12 mouse cellular contexts compared by ENCODE assay signal in genomic region chr1:171066583-171066982, GRCm38 (mm10). TPM values are rescaled to one million over a fixed set of nuclear protein-coding genes. Genes with fewer than 3 reads are reported as not detected.
A peak's percentile ranks its signal among the peaks of the same experiment; 100 is the strongest.
DNase-seq lines count a peak whose midpoint lies in the region; ATAC-seq and TF ChIP-seq lines count a peak whose summit lies in the region.
"Not testable (repeated sequence)": the region's sequence is repeated elsewhere in the genome, so short reads cannot be mapped to it uniquely, and the experiment has no call there.
"Had no signal": no experiment of that assay in that cellular context is flagged by ENCODE, and none has a peak within 500 bp of the region (broad histone marks: within the 10 kb centered on the region; RNA-seq: fewer than 3 reads in every experiment).

No protein-coding gene starts in this region.

- peaks cover 51% of the 10 kb centered on the region for H3K27me3 ChIP-seq in forebrain, embryonic 13.5 days
- peaks cover 44% of the 10 kb centered on the region for H3K27me3 ChIP-seq in heart, embryonic 15.5 days
- peaks cover 19% of the 10 kb centered on the region for H3K27me3 ChIP-seq in intestine, embryonic 16.5 days (replicated peaks; ENCODE audit: control insufficient read depth, insufficient read depth, low read length)
- H3K27me3 ChIP-seq in limb, embryonic 14.5 days (ENCODE audit: control insufficient read depth, insufficient read depth, low read length): peaks cover 39% of the 10 kb centered on the region
- peaks cover 29% of the 10 kb centered on the region for H3K27me3 ChIP-seq in lung, embryonic 14.5 days (ENCODE audit: insufficient read depth, low read length)
- peaks cover 36% of the 10 kb centered on the region for H3K27me3 ChIP-seq in midbrain, embryonic 14.5 days (ENCODE audit: control insufficient read depth, insufficient read depth, low read length)
- H3K27me3 ChIP-seq in stomach, embryonic 15.5 days (replicated peaks): peaks cover 29% of the 10 kb centered on the region

- 14% methylated on average over 3 of the region's 10 CpGs for WGBS in forebrain, embryonic 13.5 days
- WGBS in heart, embryonic 15.5 days: 39% methylated on average over 4 of the region's 10 CpGs
- WGBS in intestine, embryonic 16.5 days: 25% methylated on average over 2 of the region's 10 CpGs
- WGBS in limb, embryonic 14.5 days: 23% methylated on average over 2 of the region's 10 CpGs
- WGBS in lung, embryonic 14.5 days: 24% methylated on average over 2 of the region's 10 CpGs
- 23% methylated on average over 2 of the region's 10 CpGs for WGBS in midbrain, embryonic 14.5 days
- 16% methylated on average over 4 of the region's 10 CpGs for WGBS in stomach, embryonic 15.5 days

- H3K36me3 ChIP-seq in forebrain, embryonic 13.5 days (ENCODE audit: poor library complexity, severe bottlenecking); heart, embryonic 15.5 days; intestine, embryonic 16.5 days (ENCODE audit: control insufficient read depth, insufficient read depth, low read length); limb, embryonic 14.5 days (ENCODE audit: control insufficient read depth, insufficient read depth, low read length); lung, embryonic 14.5 days (ENCODE audit: insufficient read depth); midbrain, embryonic 14.5 days (ENCODE audit: control insufficient read depth, insufficient read depth, low read length); stomach, embryonic 15.5 days: not testable (repeated sequence)

- H3K9me3 ChIP-seq in forebrain, embryonic 13.5 days (replicated peaks); heart, embryonic 15.5 days (replicated peaks); intestine, embryonic 16.5 days (ENCODE audit: control insufficient read depth, low read length); limb, embryonic 14.5 days (ENCODE audit: control insufficient read depth, low read length); lung, embryonic 14.5 days (ENCODE audit: low read depth, low read length); midbrain, embryonic 14.5 days (ENCODE audit: control insufficient read depth, low read length); stomach, embryonic 15.5 days: not testable (repeated sequence)

- not testable (repeated sequence) for H3K4me1 ChIP-seq in forebrain, embryonic 13.5 days; intestine, embryonic 16.5 days (ENCODE audit: control insufficient read depth, insufficient read depth, low read length); limb, embryonic 14.5 days (ENCODE audit: control insufficient read depth, insufficient read depth, low read length); lung, embryonic 14.5 days (ENCODE audit: insufficient read depth); midbrain, embryonic 14.5 days (ENCODE audit: control insufficient read depth, insufficient read depth, low read length); stomach, embryonic 15.5 days
- peaks cover 10% of the 10 kb centered on the region for H3K4me1 ChIP-seq in heart, embryonic 15.5 days (replicated peaks)

- not testable (repeated sequence) for DNase-seq in limb, embryonic 14.5 days (ENCODE audit: low spot score); lung, embryonic 14.5 days; midbrain, embryonic 14.5 days

- not testable (repeated sequence) for H3K4me2 ChIP-seq in forebrain, embryonic 13.5 days; heart, embryonic 15.5 days; intestine, embryonic 16.5 days (ENCODE audit: low read depth, low read length); limb, embryonic 14.5 days (replicated peaks; ENCODE audit: low read depth, low read length, severe bottlenecking); lung, embryonic 14.5 days; midbrain, embryonic 14.5 days (ENCODE audit: low read length); stomach, embryonic 15.5 days

- not testable (repeated sequence) for H3K27ac ChIP-seq in forebrain, embryonic 13.5 days; heart, embryonic 15.5 days; intestine, embryonic 16.5 days (ENCODE audit: low read length); limb, embryonic 14.5 days (replicated peaks; ENCODE audit: low read depth, low read length); lung, embryonic 14.5 days (ENCODE audit: low read depth); midbrain, embryonic 14.5 days (replicated peaks; ENCODE audit: low read depth, low read length); stomach, embryonic 15.5 days

- not testable (repeated sequence) for H3K4me3 ChIP-seq in forebrain, embryonic 13.5 days; heart, embryonic 15.5 days; intestine, embryonic 16.5 days (ENCODE audit: low read length); limb, embryonic 14.5 days (replicated peaks; ENCODE audit: low read length); lung, embryonic 14.5 days (ENCODE audit: low read depth, low read length); midbrain, embryonic 14.5 days (replicated peaks; ENCODE audit: low read depth, low read length); stomach, embryonic 15.5 days (replicated peaks)

- TF ChIP-seq CTCF in lung, embryonic 14.5 days (IDR thresholded peaks at IDR 0.05; ENCODE audit: low read depth): not testable (repeated sequence)

- TF ChIP-seq POLR2A in limb, embryonic 14.5 days (IDR thresholded peaks at IDR 0.05; ENCODE audit: borderline replicate concordance, extremely low read depth, insufficient read depth, insufficient read length): not testable (repeated sequence)

- ATAC-seq in common myeloid progenitor, adult 5-6 weeks (replicated peaks; ENCODE audit: low read depth, poor library complexity, severe bottlenecking): peak; percentile 9
- peak; percentile 20 for ATAC-seq in forebrain, embryonic 13.5 days
- peak; percentile 14; the same call in 1 of the 2 replicates for ATAC-seq in heart, embryonic 15.5 days (replicated peaks; ENCODE audit: insufficient number of reproducible peaks, insufficient read depth, low FRiP score, low read depth)
- peak; percentile 49 for ATAC-seq in intestine, embryonic 16.5 days
- ATAC-seq in limb, embryonic 14.5 days (ENCODE audit: low FRiP score, low read depth): peak; percentile 10; the same call in 1 of the 2 replicates
- peak; percentile 47 for ATAC-seq in lung, embryonic 14.5 days (ENCODE audit: insufficient read depth)
- ATAC-seq in midbrain, embryonic 14.5 days (ENCODE audit: low FRiP score, low TSS enrichment): peak; percentile 31
- peak; percentile 49 for ATAC-seq in stomach, embryonic 15.5 days (ENCODE audit: insufficient read depth, low FRiP score, low read depth)

- H3K9ac ChIP-seq in forebrain, embryonic 13.5 days; heart, embryonic 15.5 days; intestine, embryonic 16.5 days (ENCODE audit: low read depth, low read length); limb, embryonic 14.5 days (ENCODE audit: low read depth, low read length, severe bottlenecking); lung, embryonic 14.5 days; midbrain, embryonic 14.5 days (replicated peaks; ENCODE audit: low read length); stomach, embryonic 15.5 days: not testable (repeated sequence)

RNA-seq across cellular contexts. Expression of gene Fcgr3, which starts 1.8 kb away (rescaled TPM):
- total RNA-seq in common myeloid progenitor, adult 5-6 weeks (2017): 7.8 and 15.7 TPM in 2 replicates
- polyA plus RNA-seq in forebrain, embryonic 13.5 days (2015; fragmentation: Nextera tagmentation; extraction: Ambion mirVana): 3.5 and 3.8 TPM in 2 replicates
- 10.4 and 11.9 TPM in 2 replicates for polyA plus RNA-seq in heart, embryonic 15.5 days (2015; fragmentation: Nextera tagmentation; extraction: Ambion mirVana)
- polyA plus RNA-seq in intestine, embryonic 16.5 days (2015; fragmentation: Nextera tagmentation; extraction: Ambion mirVana): 15.3 and 15.9 TPM in 2 replicates
- polyA plus RNA-seq in limb, embryonic 14.5 days (2012; rRNA removed): 12.8 and 13.7 TPM in 2 replicates
- polyA plus RNA-seq in limb, embryonic 14.5 days (2014; fragmentation: Nextera tagmentation; extraction: Ambion mirVana): 17.6 and 19.7 TPM in 2 replicates
- 10.8 and 14.3 TPM in 2 replicates for polyA plus RNA-seq in lung, embryonic 14.5 days (2014; fragmentation: Nextera tagmentation; extraction: Ambion mirVana)
- 2.5 and 8.3 TPM in 2 replicates for polyA plus RNA-seq in midbrain, embryonic 14.5 days (2014; fragmentation: Nextera tagmentation; extraction: Ambion mirVana)
- polyA plus RNA-seq in stomach, embryonic 15.5 days (2015; fragmentation: Nextera tagmentation; extraction: Ambion mirVana): 18.7 and 18.8 TPM in 2 replicates

RNA-seq across cellular contexts. Expression of gene Cfap126, which starts 47.1 kb away (rescaled TPM):
- total RNA-seq in common myeloid progenitor, adult 5-6 weeks (2017): 2.1 and 5.3 TPM in 2 replicates
- polyA plus RNA-seq in forebrain, embryonic 13.5 days (2015; fragmentation: Nextera tagmentation; extraction: Ambion mirVana): 6.6 and 7.8 TPM in 2 replicates
- polyA plus RNA-seq in heart, embryonic 15.5 days (2015; fragmentation: Nextera tagmentation; extraction: Ambion mirVana): 2.7 and 3.5 TPM in 2 replicates
- polyA plus RNA-seq in intestine, embryonic 16.5 days (2015; fragmentation: Nextera tagmentation; extraction: Ambion mirVana): 1.6 and 2.1 TPM in 2 replicates
- polyA plus RNA-seq in limb, embryonic 14.5 days (2012; rRNA removed): 2.1 and 2.7 TPM in 2 replicates
- polyA plus RNA-seq in limb, embryonic 14.5 days (2014; fragmentation: Nextera tagmentation; extraction: Ambion mirVana): 1.1 and 1.3 TPM in 2 replicates
- 2.0 and 2.2 TPM in 2 replicates for polyA plus RNA-seq in lung, embryonic 14.5 days (2014; fragmentation: Nextera tagmentation; extraction: Ambion mirVana)
- 2.7 and 4.2 TPM in 2 replicates for polyA plus RNA-seq in midbrain, embryonic 14.5 days (2014; fragmentation: Nextera tagmentation; extraction: Ambion mirVana)
- 1.6 and 2.9 TPM in 2 replicates for polyA plus RNA-seq in stomach, embryonic 15.5 days (2015; fragmentation: Nextera tagmentation; extraction: Ambion mirVana)

RNA-seq across cellular contexts. Expression of gene Fcgr4, which starts 47.9 kb away (rescaled TPM):
- total RNA-seq in common myeloid progenitor, adult 5-6 weeks (2017): 1.6 TPM in 1 of 2 replicates, not detected in the other
- polyA plus RNA-seq in forebrain, embryonic 13.5 days (2015; fragmentation: Nextera tagmentation; extraction: Ambion mirVana): 0.33 TPM in 1 of 2 replicates, not detected in the other
- 1.1 and 1.4 TPM in 2 replicates for polyA plus RNA-seq in heart, embryonic 15.5 days (2015; fragmentation: Nextera tagmentation; extraction: Ambion mirVana)
- polyA plus RNA-seq in intestine, embryonic 16.5 days (2015; fragmentation: Nextera tagmentation; extraction: Ambion mirVana): 1.4 and 1.8 TPM in 2 replicates
- 0.75 and 1.2 TPM in 2 replicates for polyA plus RNA-seq in limb, embryonic 14.5 days (2012; rRNA removed)
- polyA plus RNA-seq in limb, embryonic 14.5 days (2014; fragmentation: Nextera tagmentation; extraction: Ambion mirVana): 0.59 and 0.79 TPM in 2 replicates
- polyA plus RNA-seq in lung, embryonic 14.5 days (2014; fragmentation: Nextera tagmentation; extraction: Ambion mirVana): 0.35 and 0.47 TPM in 2 replicates
- polyA plus RNA-seq in midbrain, embryonic 14.5 days (2014; fragmentation: Nextera tagmentation; extraction: Ambion mirVana): 1.5 TPM in 1 of 2 replicates, not detected in the other
- polyA plus RNA-seq in stomach, embryonic 15.5 days (2015; fragmentation: Nextera tagmentation; extraction: Ambion mirVana): 1.3 and 1.7 TPM in 2 replicates
- total RNA-seq: gastrocnemius, postnatal 25 days; layer of hippocampus, adult 2 months; left cerebral cortex, adult 18-20 months had no signal
- polyA plus RNA-seq: limb, embryonic 10.5 days had no signal
